Mouse (Mus musculus) forebrain, embryonic 16.5 days (tissue): ENCODE data around the gene Pi16. TPM values are rescaled to one million over a fixed set of nuclear protein-coding genes. Genes with fewer than 3 reads are reported as not detected.

Experiments
- ATAC-seq: fragments of 200-750 bp; cut with Nextera tagmentation; 2 replicates; pipeline ENCODE4 v1.8.0; 2017; ENCODE audit warnings: mild to moderate bottlenecking, moderate library complexity
- H3K27ac ChIP-seq: fragments of 300-500 bp; sonication (generic); 2 replicates; pipeline ENCODE4 v1.5.1; 2014; ENCODE audit warnings: low read length, control low read depth
- H3K27me3 ChIP-seq: fragments of 300-500 bp; sonication (generic); replicated peaks from 2 replicates; pipeline ENCODE4 v1.6.1; 2014; ENCODE audit warnings: low read length; ENCODE audit not compliant: control insufficient read depth, insufficient read depth
- H3K36me3 ChIP-seq: fragments of 300-500 bp; sonication (generic); 2 replicates; pipeline ENCODE4 v1.6.1; 2014; ENCODE audit not compliant: control insufficient read depth, insufficient read depth
- H3K4me1 ChIP-seq: fragments of 300-500 bp; sonication (generic); replicated peaks from 2 replicates; pipeline ENCODE4 v1.6.1; 2014; ENCODE audit warnings: low read length; ENCODE audit not compliant: control insufficient read depth, insufficient read depth
- H3K4me2 ChIP-seq: fragments of 300-500 bp; sonication (generic); 2 replicates; pipeline ENCODE4 v1.6.1; 2014; ENCODE audit warnings: mild to moderate bottlenecking, low read length, control low read depth
- H3K4me3 ChIP-seq: fragments of 300-500 bp; sonication (generic); replicated peaks from 2 replicates; pipeline ENCODE4 v1.5.1; 2014; ENCODE audit warnings: mild to moderate bottlenecking, low read length, control low read depth
- H3K9ac ChIP-seq: fragments of 300-500 bp; sonication (generic); replicated peaks from 2 replicates; pipeline ENCODE4 v1.6.1; 2014; ENCODE audit warnings: low read depth, low read length, control low read depth
- H3K9me3 ChIP-seq: fragments of 300-500 bp; sonication (generic); 2 replicates; pipeline ENCODE4 v1.6.1; 2016; ENCODE audit warnings: low read length; ENCODE audit not compliant: control insufficient read depth
- whole genome bisulfite sequencing: fragments of 180-500 bp; shearing (Covaris S2); extraction: QIAGEN DNeasy Blood & Tissue Kit; methylation state at CpG from one replicate; pipeline ENCODE4 v1.1.7; 2014; 5-methylcytosine and 5-hydroxymethylcytosine counted together
- polyA plus RNA-seq: library from polyadenylated mRNA; unstranded; fragments of >200 nt; fragmentation: Nextera tagmentation; extraction: Ambion mirVana; gene quantifications from 2 replicates; pipeline ENCODE4 v1.2.1, GENCODE M21; 2015

Gene Pi16
- polyA plus RNA-seq, 1 experiment from 2014 or later = 2.0 TPM

GRCm38 (mm10) chr17:29282216-29282952 is 35.1 kb upstream of the Pi16 start:
- Histone ChIP-seq H3K4me2 (peak overlapping the region; percentile 13; the same call in 1 of the 2 replicates), H3K9ac (peak overlapping the region; percentile 14; the same call in 1 of the 2 replicates), H3K4me1 (peaks cover 14% of the 10 kb centered on the region), H3K36me3 (peaks cover 8% of the 10 kb centered on the region; the same call in 1 of the 2 replicates), H3K4me3 (no peak overlapping the region), H3K9me3 (no peaks in the 10 kb centered on the region), H3K27me3 (no peaks in the 10 kb centered on the region), H3K27ac (peak overlapping the region; percentile 55)
- peak; percentile 72 for ATAC-seq
- 14% methylated on average over 21 of the region's 21 CpGs for WGBS

GRCm38 (mm10) chr17:29291793-29292192 is 25.7 kb upstream of the Pi16 start:
- Histone ChIP-seq H3K4me3 (no peak overlapping the region), H3K27me3 (no peaks in the 10 kb centered on the region), H3K4me2 (no peak overlapping the region), H3K9me3 (no peaks in the 10 kb centered on the region), H3K9ac (no peak overlapping the region), H3K27ac (no peak overlapping the region), H3K36me3 (peaks cover 10% of the 10 kb centered on the region), H3K4me1 (no peaks in the 10 kb centered on the region)
- 83% methylated on average over 7 of the region's 7 CpGs for WGBS
- no peak for ATAC-seq

DNA sequence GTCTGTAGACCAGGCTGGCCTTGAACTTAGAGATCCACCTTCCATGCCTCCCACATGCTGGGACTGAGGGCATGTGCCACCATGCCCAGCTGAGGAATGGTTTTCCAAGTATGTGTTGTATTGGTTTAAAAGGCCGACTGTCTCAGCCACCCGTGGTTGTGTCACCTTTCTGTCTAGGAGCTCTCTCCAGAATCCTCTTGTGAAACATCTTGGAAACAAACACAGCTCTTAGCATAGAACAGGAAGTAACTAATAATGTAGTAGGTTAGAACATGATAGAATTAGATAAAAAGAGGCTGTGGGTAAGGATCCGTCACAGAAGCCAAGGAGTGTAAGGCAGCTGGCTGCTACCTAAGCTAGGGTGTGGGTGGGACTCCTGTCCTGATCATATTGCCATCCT is 24.5 kb upstream of the Pi16 start:
- H3K36me3 ChIP-seq = peaks cover 12% of the 10 kb centered on the region

DNA sequence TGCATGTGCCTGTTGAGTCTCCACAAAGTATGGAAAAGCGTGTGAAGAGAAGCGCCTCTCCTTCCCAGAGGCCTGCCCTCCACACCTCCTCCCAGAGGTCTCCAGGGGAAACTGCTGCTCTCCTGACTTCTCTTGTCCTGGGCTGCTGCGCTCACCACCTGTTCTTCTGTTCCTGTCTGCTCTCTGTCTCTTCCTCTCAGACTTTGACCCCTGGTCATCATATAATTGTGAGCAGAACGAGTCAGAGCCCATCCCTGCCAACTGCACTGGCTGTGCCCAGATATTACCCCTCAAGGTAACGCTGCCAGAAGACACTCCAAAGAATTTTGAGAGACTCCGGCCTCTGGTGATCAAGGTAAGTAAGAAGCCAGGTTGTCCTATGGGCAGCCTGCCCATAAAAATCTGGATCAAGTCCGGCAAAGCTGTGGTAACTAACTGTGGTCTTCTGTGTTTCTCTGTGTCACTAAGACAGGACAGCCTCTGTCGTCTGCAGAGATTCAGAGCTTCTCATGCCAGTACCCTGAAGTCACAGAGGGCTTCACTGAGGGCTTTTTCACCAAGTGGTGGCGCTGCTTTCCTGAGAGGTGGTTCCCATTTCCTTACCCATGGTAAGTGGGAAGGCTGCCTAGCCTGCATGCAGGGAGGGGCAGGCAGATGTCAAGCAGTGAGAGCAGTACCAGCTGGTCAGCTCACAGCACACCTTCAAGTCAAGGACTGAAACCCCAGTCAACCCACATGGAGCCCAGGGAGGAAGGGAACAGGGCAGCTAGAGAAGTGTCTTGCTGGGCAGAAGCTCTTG is 23.5 kb upstream of the Pi16 start:
- H3K4me2 ChIP-seq = no peak overlapping the region
- H3K9me3 ChIP-seq = no peaks in the 10 kb centered on the region
- H3K9ac ChIP-seq = no peak overlapping the region
- WGBS = 86% methylated on average over 9 of the region's 9 CpGs
- H3K36me3 ChIP-seq = peaks cover 19% of the 10 kb centered on the region
- H3K4me3 ChIP-seq = no peak overlapping the region
- no peak overlapping the region for H3K27ac ChIP-seq
- no peak for ATAC-seq
- no peaks in the 10 kb centered on the region for H3K27me3 ChIP-seq
- no peaks in the 10 kb centered on the region for H3K4me1 ChIP-seq

More for the DNA sequence above, 24.5 kb upstream of the Pi16 start:
- H3K9ac ChIP-seq = no peak overlapping the region
- no peak for ATAC-seq
- H3K4me3 ChIP-seq = no peak overlapping the region
- H3K27me3 ChIP-seq = no peaks in the 10 kb centered on the region
- H3K27ac ChIP-seq = no peak overlapping the region
- no peaks in the 10 kb centered on the region for H3K9me3 ChIP-seq
- WGBS = 93% methylated on average over 3 of the region's 3 CpGs
- no peaks in the 10 kb centered on the region for H3K4me1 ChIP-seq
- H3K4me2 ChIP-seq = no peak overlapping the region

DNA sequence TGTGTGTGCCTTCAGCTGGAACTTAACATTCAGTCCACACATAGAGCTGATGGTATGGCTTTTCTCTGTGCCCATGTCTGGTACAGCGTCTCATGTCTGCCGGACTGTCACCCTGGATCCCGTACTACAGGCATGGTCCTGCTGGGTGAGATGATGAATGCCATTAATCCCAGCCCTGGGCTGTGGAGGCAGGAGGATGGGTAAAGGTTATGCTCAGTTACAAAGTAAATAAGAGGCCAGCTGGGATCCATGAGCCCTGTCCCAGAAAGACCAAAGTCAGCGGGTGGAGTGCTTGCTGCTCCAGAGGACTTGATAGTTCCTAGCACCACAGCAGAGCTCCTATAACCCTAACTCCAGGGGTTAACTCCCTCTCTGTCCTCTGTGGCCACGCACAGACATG is 21.6 kb upstream of the Pi16 start:
- peaks cover 22% of the 10 kb centered on the region for H3K36me3 ChIP-seq
- no peak for ATAC-seq
- H3K27me3 ChIP-seq = no peaks in the 10 kb centered on the region
- H3K27ac ChIP-seq = no peak overlapping the region
- WGBS = 85% methylated on average over 5 of the region's 5 CpGs
- no peak overlapping the region for H3K9ac ChIP-seq
- no peaks in the 10 kb centered on the region; the same call in 1 of the 2 replicates for H3K4me1 ChIP-seq
- H3K9me3 ChIP-seq = no peaks in the 10 kb centered on the region
- no peak overlapping the region for H3K4me2 ChIP-seq
- no peak overlapping the region for H3K4me3 ChIP-seq

DNA sequence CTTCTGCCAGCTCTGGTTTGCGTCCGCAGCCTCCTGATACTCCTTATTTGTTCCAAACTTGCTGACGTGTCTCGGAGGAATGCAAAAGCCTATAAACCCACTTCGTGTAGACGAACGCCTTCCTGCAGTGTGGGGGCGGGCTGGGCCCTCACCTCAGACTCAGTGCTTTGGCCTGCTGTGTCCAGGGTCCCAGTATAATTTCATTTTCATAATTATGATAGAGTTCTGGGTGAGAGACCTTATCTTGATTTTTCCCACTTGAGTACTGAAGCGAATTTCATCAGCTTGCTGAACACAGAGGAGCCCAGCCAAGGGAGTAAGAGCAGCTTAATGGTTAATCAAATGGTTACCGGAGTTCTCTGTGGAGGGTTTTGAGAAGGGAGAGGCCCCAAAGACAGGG is 20.2 kb upstream of the Pi16 start:
- Histone ChIP-seq H3K4me3 (no peak overlapping the region), H3K27me3 (no peaks in the 10 kb centered on the region), H3K27ac (no peak overlapping the region), H3K9me3 (no peaks in the 10 kb centered on the region), H3K4me2 (no peak overlapping the region), H3K9ac (no peak overlapping the region), H3K36me3 (peaks cover 29% of the 10 kb centered on the region), H3K4me1 (no peaks in the 10 kb centered on the region; the same call in 1 of the 2 replicates)
- 92% methylated on average over 10 of the region's 10 CpGs for WGBS
- ATAC-seq = no peak

- H3K36me3 ChIP-seq = peaks cover 29% of the 10 kb centered on the region
- no peak for ATAC-seq
- no peak overlapping the region for H3K9ac ChIP-seq
- 88% methylated on average over 6 of the region's 6 CpGs for WGBS
- H3K27me3 ChIP-seq = no peaks in the 10 kb centered on the region
- no peak overlapping the region for H3K27ac ChIP-seq
- no peak overlapping the region for H3K4me3 ChIP-seq
- no peaks in the 10 kb centered on the region for H3K9me3 ChIP-seq
- H3K4me2 ChIP-seq = no peak overlapping the region
- H3K4me1 ChIP-seq = no peaks in the 10 kb centered on the region; the same call in 1 of the 2 replicates
These were observed 19.7 kb upstream of the Pi16 start for GRCm38 (mm10) chr17:29297813-29298212.

DNA sequence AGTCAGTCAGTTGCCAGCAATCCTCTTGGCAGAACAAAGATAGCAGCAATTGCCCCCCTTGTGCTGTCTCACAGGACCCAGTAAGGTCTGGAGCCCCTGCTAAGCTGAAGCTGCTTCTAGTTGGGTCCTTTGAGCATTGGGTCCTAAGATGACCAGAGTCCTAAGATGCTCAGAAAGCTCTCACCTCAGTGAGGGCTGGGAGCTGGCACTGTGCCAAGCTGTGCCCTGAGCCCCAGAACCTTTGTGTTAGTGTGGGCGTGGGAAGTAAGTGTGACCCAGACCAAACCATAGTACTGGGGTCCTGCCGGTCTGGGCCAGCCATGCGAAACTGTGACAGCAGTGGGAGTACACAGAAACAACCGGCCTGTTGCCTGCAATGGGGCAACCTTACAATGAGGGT is 18.2 kb upstream of the Pi16 start:
- peaks cover 27% of the 10 kb centered on the region for H3K36me3 ChIP-seq
- no peaks in the 10 kb centered on the region; the same call in 1 of the 2 replicates for H3K4me1 ChIP-seq
- no peak overlapping the region for H3K9ac ChIP-seq
- WGBS = 78% methylated on average over 4 of the region's 4 CpGs
- no peak overlapping the region for H3K4me2 ChIP-seq
- no peaks in the 10 kb centered on the region for H3K9me3 ChIP-seq
- no peak overlapping the region for H3K4me3 ChIP-seq
- ATAC-seq = no peak
- H3K27ac ChIP-seq = no peak overlapping the region
- no peaks in the 10 kb centered on the region for H3K27me3 ChIP-seq

- Histone ChIP-seq H3K27me3 (no peaks in the 10 kb centered on the region), H3K4me1 (peaks cover 3% of the 10 kb centered on the region; the same call in 1 of the 2 replicates), H3K9me3 (no peaks in the 10 kb centered on the region), H3K9ac (no peak overlapping the region), H3K4me2 (no peak overlapping the region), H3K27ac (no peak overlapping the region), H3K36me3 (peaks cover 22% of the 10 kb centered on the region), H3K4me3 (no peak overlapping the region)
- 88% methylated on average over 7 of the region's 7 CpGs for WGBS
- no peak for ATAC-seq
These were observed 16.6 kb upstream of the Pi16 start for GRCm38 (mm10) chr17:29300926-29301325.
